Mouse (Mus musculus) mouse embryonic stem cell (cell line): ENCODE measurements at regions not wholly inside any gene's neighbourhood (a gene's known extent, or its start where the extent isn't known, plus 50 kb on each side); places are given as distances from the start of the nearest gene placed in this dataset.
"Not testable (repeated sequence)": the region's sequence is repeated elsewhere in the genome, so short reads cannot be mapped to it uniquely, and the experiment has no call there.

ENCODE experiments used
- in situ Hi-C, 2 experiments: fragments of 300-500 bp; cut with MboI; formaldehyde crosslinking; loops; 1 replicate in 1 of 2; 3 replicates in 1 of 2; pipeline ENCODE4 v1.14.3; 2019 to 2020; ENCODE audit warnings: low sequenced_read_pairs in 2 of 2, low pct_unique_long_range_greater_than_20kb in 1 of 2, mixed read lengths in 1 of 2; ENCODE audit not compliant: unreplicated experiment in 1 of 2

- in situ Hi-C loops = no loop called here
Observed at GRCm38 (mm10) chr17:63690829-63691689, 171.8 kb upstream of the Fer start.

- in situ Hi-C loops = no loop called here
Observed at GRCm38 (mm10) chr17:63691690-63691968, 171.2 kb upstream of the Fer start.

GRCm38 (mm10) chr17:63693274-63693673 lies 169.6 kb upstream of the Fer start:
- in situ Hi-C loops = no loop called here

GRCm38 (mm10) chr17:63699537-63699936 lies 163.3 kb upstream of the Fer start:
- in situ Hi-C loops = no loop called here

- in situ Hi-C loops = no loop called here
Observed at GRCm38 (mm10) chr17:63704991-63705390, 157.9 kb upstream of the Fer start.

GRCm38 (mm10) chr17:63712937-63713336 lies 149.9 kb upstream of the Fer start:
- in situ Hi-C loops = no loop called here

- in situ Hi-C loops = no loop called here
Observed at GRCm38 (mm10) chr17:63715687-63716086, 147.2 kb upstream of the Fer start.

- in situ Hi-C loops = no loop called here
Observed at GRCm38 (mm10) chr17:63716161-63716560, 146.7 kb upstream of the Fer start.

- in situ Hi-C loops = no loop called here
Observed at GRCm38 (mm10) chr17:63717051-63717578, 145.7 kb upstream of the Fer start.

- in situ Hi-C loops = no loop called here
Observed at GRCm38 (mm10) chr17:63718972-63719715, 143.7 kb upstream of the Fer start.

GRCm38 (mm10) chr17:63719771-63720170 lies 143.1 kb upstream of the Fer start:
- in situ Hi-C loops = no loop called here

- in situ Hi-C loops = no loop called here
Observed at GRCm38 (mm10) chr17:63720883-63721282, 142.0 kb upstream of the Fer start.

GRCm38 (mm10) chr17:63722434-63723004 lies 140.3 kb upstream of the Fer start:
- in situ Hi-C loops = no loop called here

- in situ Hi-C loops = no loop called here
Observed at GRCm38 (mm10) chr17:63738206-63738605, 124.7 kb upstream of the Fer start.

- in situ Hi-C loops = no loop called here
Observed at GRCm38 (mm10) chr17:63739710-63740109, 123.2 kb upstream of the Fer start.

GRCm38 (mm10) chr17:63749257-63749656 lies 113.6 kb upstream of the Fer start:
- in situ Hi-C loops = not testable (repeated sequence)

GRCm38 (mm10) chr17:63754399-63754798 lies 108.5 kb upstream of the Fer start:
- in situ Hi-C loops = no loop called here

GRCm38 (mm10) chr17:63757896-63758695 lies 104.8 kb upstream of the Fer start:
- in situ Hi-C loops = no loop called here
